Mouse (Mus musculus) right cerebral cortex, postnatal 4 days (tissue): ENCODE results near the gene Hdgfl3.

Source experiments
- DNase-seq: peaks from one replicate; pipeline ENCODE4 v3.0.0-alpha.2; 2022

Hdgfl3 gene

GRCm38 (mm10) chr7:81934267-81934745, at the start of gene Hdgfl3:
Hdgfl3 (minus strand) TSS chr7:81934473.
- DNase-seq, result peak; percentile 90

- no peak for DNase-seq
These were observed 49.4 kb upstream of the Hdgfl3 start for GRCm38 (mm10) chr7:81983651-81984050.

- no peak for DNase-seq
These were observed 44.0 kb upstream of the Hdgfl3 start for GRCm38 (mm10) chr7:81978304-81978703.

GRCm38 (mm10) chr7:81974616-81975015, 40.3 kb upstream of the Hdgfl3 start:
- no peak for DNase-seq

GRCm38 (mm10) chr7:81973939-81974338, 39.7 kb upstream of the Hdgfl3 start:
- no peak for DNase-seq

- DNase-seq, result no peak
These were observed 39.1 kb upstream of the Hdgfl3 start for GRCm38 (mm10) chr7:81973339-81973738.

- no peak for DNase-seq
These were observed 34.7 kb upstream of the Hdgfl3 start for GRCm38 (mm10) chr7:81968975-81969374.

- DNase-seq, result no peak
These were observed 34.2 kb upstream of the Hdgfl3 start for GRCm38 (mm10) chr7:81968451-81968850.

GRCm38 (mm10) chr7:81966195-81966594, 31.9 kb upstream of the Hdgfl3 start:
- DNase-seq, result no peak

GRCm38 (mm10) chr7:81959704-81960103, 25.4 kb upstream of the Hdgfl3 start:
- no peak for DNase-seq

- DNase-seq, result no peak
These were observed 20.1 kb upstream of the Hdgfl3 start for GRCm38 (mm10) chr7:81954208-81954846.

GRCm38 (mm10) chr7:81950499-81950898, 16.2 kb upstream of the Hdgfl3 start:
- DNase-seq, result no peak

- peak; percentile 19 for DNase-seq
These were observed 11.1 kb upstream of the Hdgfl3 start for GRCm38 (mm10) chr7:81945398-81945797.

GRCm38 (mm10) chr7:81934806-81935205, 533 bp upstream of the Hdgfl3 start:
- no peak for DNase-seq

GRCm38 (mm10) chr7:81933601-81934266, 539 bp downstream of the Hdgfl3 start:
- peak; percentile 72 for DNase-seq

- DNase-seq, result no peak
These were observed 1.1 kb downstream of the Hdgfl3 start for GRCm38 (mm10) chr7:81933061-81933600.

- DNase-seq, result no peak
These were observed 1.7 kb downstream of the Hdgfl3 start for GRCm38 (mm10) chr7:81932521-81933045.

GRCm38 (mm10) chr7:81928998-81929397, 5.3 kb downstream of the Hdgfl3 start:
- DNase-seq, result no peak

- DNase-seq, result no peak
These were observed 12.8 kb downstream of the Hdgfl3 start for GRCm38 (mm10) chr7:81921379-81921952.

GRCm38 (mm10) chr7:81920314-81920713, 14.0 kb downstream of the Hdgfl3 start:
- DNase-seq, result no peak

- DNase-seq, result no peak
These were observed 16.0 kb downstream of the Hdgfl3 start for GRCm38 (mm10) chr7:81918316-81918715.

GRCm38 (mm10) chr7:81904926-81905325, 29.3 kb downstream of the Hdgfl3 start:
- DNase-seq, result no peak

GRCm38 (mm10) chr7:81904094-81904493, 30.2 kb downstream of the Hdgfl3 start:
- DNase-seq, result no peak

- no peak for DNase-seq
These were observed 34.9 kb downstream of the Hdgfl3 start for GRCm38 (mm10) chr7:81899361-81899760.
